Mouse (Mus musculus): ENCODE measurements at regions not wholly inside any gene's neighbourhood (a gene's known extent, or its start where the extent isn't known, plus 50 kb on each side); places are given as distances from the start of the nearest gene placed in this dataset.

GRCm38 (mm10) chr1:73269051-73269755 lies 253.5 kb upstream of the Tnp1 start:
- TF ChIP-seq POLR2A (IDR thresholded peaks at IDR 0.05; ENCODE audit: control insufficient read depth in 1 of 2, insufficient read depth in 1 of 2, low read depth in 1 of 2, low read length in 2 of 2, poor library complexity in 1 of 2): no peak
- TF ChIP-seq NRF1 (IDR thresholded peaks at IDR 0.05; ENCODE audit: insufficient read depth, low read depth, low read length, poor library complexity, severe bottlenecking): no peak
- TF ChIP-seq SMC3 (IDR thresholded peaks at IDR 0.05; ENCODE audit: low read depth, low read length): no peak
- TF ChIP-seq EP300 (IDR thresholded peaks at IDR 0.05; ENCODE audit: low read depth in 1 of 2, low read length in 2 of 2): no peak
- no peak for TF ChIP-seq CTCF (IDR thresholded peaks at IDR 0.05 in 2 of 3, conservative IDR thresholded peaks at IDR 0.05 in 1 of 3; ENCODE audit: control insufficient read depth in 1 of 3, insufficient read depth in 1 of 3, low read depth in 2 of 3, low read length in 3 of 3, poor library complexity in 1 of 3, severe bottlenecking in 1 of 3)
- no peak for TF ChIP-seq USF2 (IDR thresholded peaks at IDR 0.05; ENCODE audit: borderline replicate concordance in 1 of 2, insufficient read depth in 1 of 2, low read depth in 1 of 2, low read length in 2 of 2)
- no peak for TF ChIP-seq MYB (IDR thresholded peaks at IDR 0.05; ENCODE audit: low read depth, low read length)
- no peak for TF ChIP-seq ZKSCAN1 (IDR thresholded peaks at IDR 0.05; ENCODE audit: low read depth, low read length)
- no peak for TF ChIP-seq ZC3H11A (IDR thresholded peaks at IDR 0.05; ENCODE audit: low read depth, low read length)
- no peak for TF ChIP-seq POLR2AphosphoS2 (IDR thresholded peaks at IDR 0.05; ENCODE audit: low read length)
- no peak for TF ChIP-seq TAL1 (IDR thresholded peaks at IDR 0.05; ENCODE audit: low read length)
